Mouse (Mus musculus) heart, embryonic 11.5 days (tissue): ENCODE data around the gene Ptpn3. TPM values are rescaled to one million over a fixed set of nuclear protein-coding genes. Genes with fewer than 3 reads are reported as not detected.

Experiments used
- ATAC-seq: fragments of 200-750 bp; cut with Nextera tagmentation; replicated peaks from 2 replicates; pipeline ENCODE4 v1.8.0; 2017; ENCODE audit warnings: moderate library complexity; ENCODE audit not compliant: insufficient number of reproducible peaks, low FRiP score, low TSS enrichment
- H3K27ac ChIP-seq: fragments of 300-500 bp; sonication (generic); 2 replicates; pipeline ENCODE4 v1.5.1; 2014; ENCODE audit warnings: mild to moderate bottlenecking, low read depth, low read length
- H3K27me3 ChIP-seq: fragments of 300-500 bp; sonication (generic); 2 replicates; pipeline ENCODE4 v1.6.1; 2014; ENCODE audit warnings: mild to moderate bottlenecking, low read length, mixed read lengths; ENCODE audit not compliant: control insufficient read depth, insufficient read depth
- H3K36me3 ChIP-seq: fragments of 300-500 bp; sonication (generic); 2 replicates; pipeline ENCODE4 v1.6.1; 2014; ENCODE audit warnings: mild to moderate bottlenecking, low read length, moderate library complexity, mixed read lengths; ENCODE audit not compliant: control insufficient read depth, insufficient read depth
- H3K4me1 ChIP-seq: fragments of 300-500 bp; sonication (generic); 2 replicates; pipeline ENCODE4 v1.6.1; 2014; ENCODE audit warnings: low read length; ENCODE audit not compliant: control insufficient read depth, insufficient read depth
- H3K4me2 ChIP-seq: fragments of 300-500 bp; sonication (generic); 2 replicates; pipeline ENCODE4 v1.6.1; 2014; ENCODE audit warnings: mild to moderate bottlenecking, moderate library complexity
- H3K4me3 ChIP-seq: fragments of 300-500 bp; sonication (generic); 2 replicates; pipeline ENCODE4 v1.5.1; 2014; ENCODE audit warnings: low read depth, low read length
- H3K9ac ChIP-seq: fragments of 300-500 bp; sonication (generic); 2 replicates; pipeline ENCODE4 v1.6.1; 2014; ENCODE audit warnings: mild to moderate bottlenecking, low read depth, low read length, moderate library complexity
- H3K9me3 ChIP-seq: fragments of 300-500 bp; sonication (generic); replicated peaks from 2 replicates; pipeline ENCODE4 v1.6.1; 2016; ENCODE audit warnings: low read length; ENCODE audit not compliant: control insufficient read depth
- WGBS: fragments of 180-500 bp; shearing (Covaris S2); extraction: QIAGEN DNeasy Blood & Tissue Kit; methylation state at CpG from one replicate; pipeline ENCODE4 v1.1.7; 2014; ENCODE audit not compliant: insufficient replicate concordance; 5-methylcytosine and 5-hydroxymethylcytosine counted together
- polyA plus RNA-seq: library from polyadenylated mRNA; unstranded; fragments of >200 nt; fragmentation: Nextera tagmentation; extraction: Ambion mirVana; gene quantifications from 2 replicates; pipeline ENCODE4 v1.2.1, GENCODE M21; 2014

The Ptpn3 gene
- polyA plus RNA-seq, 1 experiment from 2014 or later: 1.7 TPM

DNA sequence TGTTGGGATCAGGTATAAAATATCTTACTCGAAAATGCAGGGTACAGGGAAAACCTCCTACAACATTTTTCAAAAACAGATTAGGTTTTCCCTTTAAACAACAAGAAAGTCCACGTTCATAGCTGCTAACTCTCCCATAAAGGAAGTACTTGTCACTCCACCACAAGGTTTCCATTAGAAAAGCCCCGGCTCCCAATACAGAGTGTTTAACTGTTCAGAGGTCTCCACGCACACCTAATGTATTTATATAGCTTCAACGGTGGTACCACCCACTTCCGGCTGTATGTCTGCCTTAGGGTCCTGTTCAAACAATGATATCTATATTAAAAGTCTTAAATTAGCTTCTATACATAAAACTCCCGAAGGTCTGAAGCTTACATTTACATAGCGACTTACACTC is 39.2 kb downstream of the Ptpn3 start:
- Histone ChIP-seq H3K27ac (no peak overlapping the region), H3K36me3 (no peaks in the 10 kb centered on the region), H3K4me2 (no peak overlapping the region), H3K27me3 (no peaks in the 10 kb centered on the region), H3K4me1 (peaks cover 16% of the 10 kb centered on the region), H3K9ac (no peak overlapping the region), H3K9me3 (no peaks in the 10 kb centered on the region; the same call in 1 of the 2 replicates), H3K4me3 (no peak overlapping the region)
- no peak for ATAC-seq
- WGBS: 70% methylated on average over 8 of the region's 8 CpGs

- Histone ChIP-seq H3K4me2 (no peak overlapping the region), H3K9me3 (no peaks in the 10 kb centered on the region; the same call in 1 of the 2 replicates), H3K9ac (no peak overlapping the region), H3K27ac (no peak overlapping the region), H3K4me1 (peaks cover 16% of the 10 kb centered on the region), H3K4me3 (no peak overlapping the region), H3K27me3 (no peaks in the 10 kb centered on the region), H3K36me3 (no peaks in the 10 kb centered on the region)
- 45% methylated on average over 9 of the region's 9 CpGs for WGBS
- no peak for ATAC-seq
These were observed 39.8 kb downstream of the Ptpn3 start for GRCm38 (mm10) chr4:57261813-57262212.

DNA sequence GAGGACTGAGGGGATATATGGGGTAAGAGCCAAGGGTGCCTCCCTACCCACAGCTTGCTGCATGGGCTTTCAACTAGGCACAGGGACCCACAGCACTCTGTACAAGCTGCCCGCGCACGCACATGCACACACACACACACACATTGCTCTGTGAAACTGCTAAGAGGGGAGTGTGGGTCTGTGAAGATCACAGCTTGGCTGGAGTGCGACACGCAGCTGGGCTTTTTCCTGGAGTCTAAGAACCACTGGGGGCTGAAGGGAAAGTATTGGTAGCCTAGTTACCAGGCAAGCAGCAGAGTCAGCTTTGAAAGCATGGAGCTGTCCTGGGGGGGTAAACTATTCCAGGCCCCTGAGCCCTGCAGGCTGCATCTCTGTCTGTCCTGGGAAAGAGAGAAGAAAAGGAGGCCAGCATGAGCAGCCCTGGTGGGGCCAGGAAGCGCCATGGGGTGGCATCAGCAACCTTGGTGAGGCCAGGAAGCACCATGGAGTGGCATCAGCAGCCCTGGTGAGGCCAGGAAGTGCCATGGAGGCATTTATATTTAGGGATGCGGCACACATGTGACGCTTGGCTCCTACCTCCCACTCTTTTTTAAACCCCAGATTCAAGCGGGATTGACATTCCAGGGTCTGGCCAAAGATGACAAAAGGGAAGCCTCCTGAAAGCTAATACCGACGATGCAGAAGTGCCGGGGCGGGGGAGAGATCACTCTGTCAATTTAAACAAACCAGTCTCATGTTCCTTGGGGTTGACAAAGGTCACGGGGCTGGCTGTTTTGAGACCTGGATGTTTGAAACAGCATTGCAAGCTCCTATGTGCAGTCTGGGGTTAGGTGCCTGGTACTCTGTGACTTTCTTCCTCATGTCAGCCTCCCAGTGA is 43.2 kb downstream of the Ptpn3 start:
- H3K36me3 ChIP-seq: no peaks in the 10 kb centered on the region
- no peak; the same call in 1 of the 2 replicates for ATAC-seq
- H3K9me3 ChIP-seq: no peaks in the 10 kb centered on the region; the same call in 1 of the 2 replicates
- no peaks in the 10 kb centered on the region for H3K4me1 ChIP-seq
- no peak overlapping the region for H3K4me2 ChIP-seq
- H3K27ac ChIP-seq: no peak overlapping the region
- 55% methylated on average over 14 of the region's 14 CpGs for WGBS
- H3K27me3 ChIP-seq: no peaks in the 10 kb centered on the region
- no peak overlapping the region for H3K9ac ChIP-seq
- no peak overlapping the region for H3K4me3 ChIP-seq

- Histone ChIP-seq H3K4me3 (no peak overlapping the region), H3K4me1 (no peaks in the 10 kb centered on the region), H3K36me3 (no peaks in the 10 kb centered on the region), H3K4me2 (no peak overlapping the region), H3K9me3 (no peaks in the 10 kb centered on the region; the same call in 1 of the 2 replicates), H3K27ac (no peak overlapping the region), H3K9ac (no peak overlapping the region), H3K27me3 (no peaks in the 10 kb centered on the region)
- WGBS: 87% methylated on average over 8 of the region's 8 CpGs
- no peak for ATAC-seq
These were observed 44.2 kb downstream of the Ptpn3 start for GRCm38 (mm10) chr4:57257409-57257808.

GRCm38 (mm10) chr4:57256761-57257160 is 44.9 kb downstream of the Ptpn3 start:
- Histone ChIP-seq H3K9me3 (no peaks in the 10 kb centered on the region; the same call in 1 of the 2 replicates), H3K36me3 (no peaks in the 10 kb centered on the region), H3K4me1 (no peaks in the 10 kb centered on the region), H3K27ac (no peak overlapping the region), H3K9ac (no peak overlapping the region), H3K4me3 (no peak overlapping the region), H3K4me2 (no peak overlapping the region), H3K27me3 (no peaks in the 10 kb centered on the region)
- ATAC-seq: no peak
- WGBS: 70% methylated on average over 4 of the region's 4 CpGs

- 67% methylated on average over 6 of the region's 6 CpGs for WGBS
- Histone ChIP-seq H3K36me3 (no peaks in the 10 kb centered on the region), H3K4me3 (no peak overlapping the region), H3K27me3 (no peaks in the 10 kb centered on the region), H3K27ac (no peak overlapping the region), H3K9ac (no peak overlapping the region), H3K9me3 (no peaks in the 10 kb centered on the region), H3K4me2 (no peak overlapping the region), H3K4me1 (peaks cover under 1% of the 10 kb centered on the region; the same call in 1 of the 2 replicates)
- no peak for ATAC-seq
These were observed 47.2 kb downstream of the Ptpn3 start for GRCm38 (mm10) chr4:57254412-57254811.

- no peaks in the 10 kb centered on the region for H3K9me3 ChIP-seq
- H3K9ac ChIP-seq: no peak overlapping the region
- H3K36me3 ChIP-seq: no peaks in the 10 kb centered on the region
- H3K27ac ChIP-seq: no peak overlapping the region
- 23% methylated on average over 2 of the region's 2 CpGs for WGBS
- no peak overlapping the region for H3K4me3 ChIP-seq
- no peak for ATAC-seq
- H3K4me2 ChIP-seq: no peak overlapping the region
- no peaks in the 10 kb centered on the region for H3K27me3 ChIP-seq
- H3K4me1 ChIP-seq: peaks cover 8% of the 10 kb centered on the region
These were observed 51.0 kb downstream of the Ptpn3 start for GRCm38 (mm10) chr4:57250636-57251035.

DNA sequence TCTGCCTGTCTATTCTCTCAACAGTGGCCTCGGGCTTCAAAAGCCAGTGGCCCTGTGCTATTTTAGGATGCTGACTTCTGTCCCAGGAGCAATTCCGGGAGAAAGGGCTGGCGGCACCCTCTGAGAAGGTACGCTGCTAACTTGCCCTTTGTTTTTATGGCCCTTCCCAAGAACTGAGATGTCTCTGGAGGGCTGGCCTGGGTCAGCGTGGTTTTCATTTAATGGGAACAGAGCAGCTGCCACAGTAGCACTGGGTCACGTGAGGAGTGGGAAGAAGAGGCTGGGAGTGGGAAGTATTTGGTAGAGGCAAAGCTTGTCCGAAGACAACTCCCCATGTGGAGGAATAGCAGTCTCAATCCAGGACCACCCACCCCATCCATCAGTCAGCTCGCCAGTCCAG is 52.5 kb downstream of the Ptpn3 start:
- Histone ChIP-seq H3K4me3 (no peak overlapping the region), H3K9me3 (no peaks in the 10 kb centered on the region), H3K27me3 (no peaks in the 10 kb centered on the region), H3K9ac (0 out of 2 replicates have a peak overlapping the region, but pooled peaks have one; percentile 5), H3K36me3 (no peaks in the 10 kb centered on the region), H3K27ac (no peak overlapping the region), H3K4me1 (peaks cover 8% of the 10 kb centered on the region), H3K4me2 (no peak overlapping the region)
- ATAC-seq: no peak
- WGBS: 38% methylated on average over 8 of the region's 8 CpGs

DNA sequence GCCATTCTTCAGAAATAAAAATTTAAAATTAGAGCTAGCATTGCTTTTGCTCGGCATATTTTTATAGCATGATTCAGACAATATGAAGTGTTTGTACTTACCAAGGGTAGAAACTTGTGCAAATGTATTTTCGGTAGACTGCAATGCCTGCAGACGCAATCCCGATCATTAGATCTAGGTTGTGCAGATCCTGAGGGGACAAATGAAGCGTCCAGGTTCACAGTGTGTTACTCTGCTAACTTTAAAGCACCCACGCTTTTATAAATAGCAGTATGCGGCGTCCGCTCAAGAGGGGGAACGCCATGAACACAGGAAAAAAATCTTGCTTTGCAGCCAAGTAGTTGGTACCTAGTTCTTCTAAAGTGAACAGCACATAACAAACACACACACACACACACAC is 56.8 kb downstream of the Ptpn3 start:
- no peak overlapping the region for H3K4me2 ChIP-seq
- no peak overlapping the region for H3K4me3 ChIP-seq
- no peaks in the 10 kb centered on the region for H3K27me3 ChIP-seq
- no peak for ATAC-seq
- H3K9me3 ChIP-seq: no peaks in the 10 kb centered on the region
- peaks cover 15% of the 10 kb centered on the region for H3K4me1 ChIP-seq
- WGBS: 79% methylated on average over 10 of the region's 10 CpGs
- H3K9ac ChIP-seq: no peak overlapping the region
- no peaks in the 10 kb centered on the region for H3K36me3 ChIP-seq
- H3K27ac ChIP-seq: no peak overlapping the region
